Mouse (Mus musculus): ENCODE measurements around the gene Lrrc47. TPM values are rescaled to one million over a fixed set of nuclear protein-coding genes. Genes with fewer than 3 reads are reported as not detected.

The Lrrc47 gene
- 80.8 TPM for total RNA-seq (2023)

GRCm38 (mm10) chr4:154011646-154012089 is at the start of gene Lrrc47:
Gene Lrrc47 (plus strand): TSS chr4:154011731.

DNA sequence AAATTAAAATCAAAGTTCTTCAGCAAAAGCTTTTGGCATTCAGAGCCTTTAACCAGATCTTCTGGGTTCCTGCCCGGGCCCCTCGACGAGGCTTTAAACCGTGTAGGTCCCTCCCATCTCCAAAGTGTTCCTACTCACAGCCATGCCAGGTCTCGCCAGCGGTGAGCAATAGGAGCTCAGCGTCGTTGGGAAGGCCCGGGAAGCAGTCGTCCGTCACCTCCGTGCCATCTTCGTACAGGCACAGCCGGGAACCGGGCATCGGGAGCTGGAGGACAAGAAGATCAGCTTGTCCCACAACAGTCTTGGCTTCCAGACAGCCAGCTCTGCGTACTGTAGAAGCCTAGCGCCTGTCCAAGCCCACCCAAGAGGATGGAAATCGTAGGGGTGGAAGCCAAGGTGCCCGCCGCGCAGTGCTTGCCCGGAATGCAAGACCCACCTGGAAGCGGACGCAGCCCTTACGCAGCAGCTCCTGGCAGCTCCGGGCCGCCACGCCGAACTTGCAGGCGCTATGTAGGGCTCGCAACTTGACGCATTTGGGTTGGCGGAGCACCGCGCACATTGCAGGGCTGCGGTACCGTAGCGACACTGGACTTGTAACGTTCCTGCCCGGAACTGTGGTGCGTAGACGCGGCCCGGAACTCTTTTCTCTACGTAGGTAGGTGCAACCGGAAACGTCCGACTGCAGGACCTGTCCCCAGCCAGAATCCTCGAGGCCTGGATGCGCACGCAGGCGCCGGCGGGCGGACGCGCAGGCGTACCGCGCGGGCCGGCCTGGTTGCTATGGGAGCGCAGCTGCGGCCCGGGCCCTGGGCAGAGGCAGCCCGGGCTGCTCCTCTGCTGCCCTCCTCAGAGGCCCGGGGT is 36.9 kb upstream of the Lrrc47 start, which contains the start of the genes Dffb and Cep104:
Dffb (minus strand) TSS at position 696 of the 861 bp plus-strand sequence.
Cep104 (plus strand) TSS at position 764 of the 861 bp plus-strand sequence.

DNA sequence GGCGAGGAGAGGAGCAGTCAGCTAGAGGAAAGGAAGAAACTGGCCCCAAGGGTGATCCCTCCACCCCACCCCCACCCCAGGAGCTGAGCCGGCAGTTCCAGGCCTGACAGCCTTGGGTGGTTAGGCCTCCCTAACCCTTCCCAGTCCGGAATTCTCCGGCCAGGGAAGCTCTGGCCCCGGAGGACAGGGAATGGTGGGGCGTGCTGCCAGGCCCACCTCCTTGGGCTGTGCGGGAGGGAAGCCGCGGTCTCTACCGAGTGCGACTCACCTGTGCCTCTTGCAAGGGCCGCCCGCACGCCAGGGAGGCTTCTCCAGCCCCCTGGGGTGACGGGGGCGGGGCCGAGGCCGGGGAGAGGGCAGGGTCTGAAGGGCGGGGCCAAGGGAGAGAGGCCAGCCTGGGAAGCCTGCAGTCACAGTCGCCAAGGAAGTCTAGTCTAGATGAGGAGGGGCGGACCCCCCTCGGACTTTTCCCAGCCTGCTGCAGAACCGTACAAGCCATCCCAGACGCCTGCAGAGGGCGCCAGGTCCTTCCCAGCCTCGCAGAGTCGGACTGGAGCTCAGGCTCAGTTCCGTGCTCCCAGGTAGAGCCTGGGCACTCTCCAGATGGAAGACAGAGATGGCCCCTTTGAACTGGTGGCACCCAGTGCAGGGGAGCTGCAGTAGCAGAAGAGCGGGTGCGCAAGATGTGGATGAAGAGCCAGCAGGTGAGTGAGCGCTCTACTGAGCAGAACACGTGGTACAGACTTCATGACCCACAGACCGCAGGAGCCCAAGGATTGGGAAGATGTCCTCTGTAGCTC is 14.3 kb downstream of the Lrrc47 start, which contains the start of gene Smim1:
Smim1 (minus strand) TSS at position 590 of the 800 bp plus-strand sequence.

DNA sequence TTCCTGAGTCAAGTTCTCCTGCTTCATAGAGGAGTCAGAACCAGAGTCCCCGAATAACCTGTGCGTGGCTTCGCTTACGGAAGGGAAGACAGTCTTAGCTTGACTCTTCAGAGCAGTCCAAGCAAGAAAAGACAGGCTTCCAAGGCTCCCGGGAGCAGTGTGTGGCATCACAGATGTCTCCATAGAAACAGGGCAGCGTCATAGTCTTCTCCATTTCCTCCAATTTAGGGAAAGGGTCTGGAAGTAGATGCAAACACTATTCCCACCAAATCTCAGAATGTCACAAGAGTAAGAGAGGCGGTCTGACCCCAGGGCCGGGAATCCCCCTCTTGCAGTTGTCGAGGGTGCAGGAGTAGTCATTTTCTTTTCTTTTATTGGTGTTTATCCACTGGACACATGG is 31.0 kb downstream of the Lrrc47 start, which contains the start of gene Ccdc27:
Ccdc27 (minus strand) TSS at position 101 of the 400 bp plus-strand sequence.

Other genes with a start within 250 kb of the Lrrc47 start
- gene A430005L14Rik, start 54.5 kb upstream of the Lrrc47 start, total RNA-seq (2023) = 21.0 TPM
- 28.5 TPM for gene Dffb, start 36.6 kb upstream of the Lrrc47 start, total RNA-seq (2023)
- gene Cep104, start 36.5 kb upstream of the Lrrc47 start, total RNA-seq (2023) = 15.2 TPM
- 1.5 TPM for gene Smim1, start 14.5 kb downstream of the Lrrc47 start, total RNA-seq (2023)
- not detected for gene Ccdc27, start 30.9 kb downstream of the Lrrc47 start, total RNA-seq (2023)
- gene Trp73, start 128.5 kb downstream of the Lrrc47 start, total RNA-seq (2023) = not detected
- 17.9 TPM for gene Wrap73, start 130.6 kb downstream of the Lrrc47 start, total RNA-seq (2023)
- 177 TPM for gene Tprgl, start 148.9 kb downstream of the Lrrc47 start, total RNA-seq (2023)
- 0.80 TPM for gene Megf6, start 159.0 kb downstream of the Lrrc47 start, total RNA-seq (2023)

Data from CD4-positive naive resting alpha-beta T cell, adult 57 days (primary cell).